Mouse (Mus musculus) C2C12 (cell line): Measurements from ENCODE around the gene Gatad2a. TPM values are rescaled to one million over a fixed set of nuclear protein-coding genes. Genes with fewer than 3 reads are reported as not detected.

Experiments used
- H3K27me3 ChIP-seq: one replicate; pipeline ENCODE4 v1.6.1; 2011; ENCODE audit not compliant: control insufficient read depth, insufficient read depth, insufficient read length
- H3K36me3 ChIP-seq: one replicate; pipeline ENCODE4 v1.6.1; 2011; ENCODE audit not compliant: control insufficient read depth, insufficient read depth
- H3K4me3 ChIP-seq: one replicate; pipeline ENCODE4 v1.5.1; 2011; ENCODE audit warnings: mild to moderate bottlenecking, control low read depth; ENCODE audit not compliant: poor library complexity, insufficient read depth, severe bottlenecking
- H3K79me2 ChIP-seq: one replicate; pipeline ENCODE4 v1.6.1; 2011; ENCODE audit not compliant: control insufficient read depth, insufficient read depth
- H3K79me3 ChIP-seq: one replicate; pipeline ENCODE4 v1.6.1; 2011; ENCODE audit warnings: low read depth, control low read depth
- H3ac ChIP-seq: one replicate; pipeline ENCODE3; 2011; ENCODE audit warnings: low read depth; ENCODE audit not compliant: control insufficient read depth, insufficient read length
- CEBPB ChIP-seq: IDR thresholded peaks from one replicate; pipeline ENCODE4 v1.6.1; 2011; ENCODE audit warnings: low read depth, mild to moderate bottlenecking, control low read depth, moderate library complexity
- CTCF ChIP-seq: IDR thresholded peaks from one replicate; pipeline ENCODE4 v1.5.1; 2011; ENCODE audit not compliant: control insufficient read depth, insufficient read depth, insufficient read length
- FOSL1 ChIP-seq: IDR thresholded peaks from one replicate; pipeline ENCODE4 v1.8.0; 2011; ENCODE audit warnings: mild to moderate bottlenecking, low read length; ENCODE audit not compliant: poor library complexity, insufficient read depth, severe bottlenecking
- MAX ChIP-seq: IDR thresholded peaks from one replicate; pipeline ENCODE4 v1.6.1; 2011; ENCODE audit warnings: mild to moderate bottlenecking, control low read depth
- MYOD1 ChIP-seq: IDR thresholded peaks from one replicate; pipeline ENCODE4 v1.6.1; 2011; ENCODE audit warnings: low read depth; ENCODE audit not compliant: control insufficient read depth, insufficient read length
- MYOG ChIP-seq: IDR thresholded peaks from one replicate; pipeline ENCODE4 v1.6.1; 2011; ENCODE audit not compliant: control insufficient read depth, insufficient read length; ENCODE audit errors: extremely low read depth
- USF1 ChIP-seq: IDR thresholded peaks from one replicate; pipeline ENCODE4 v1.6.1; 2011; ENCODE audit warnings: low read depth, mild to moderate bottlenecking, control low read depth, moderate library complexity
- polyA plus RNA-seq: library from polyadenylated mRNA; unstranded; fragments of >200 nt; fragmentation: generic; extraction: Trizol; gene quantifications from one replicate; pipeline ENCODE4 v1.2.1, GENCODE M21; 2012; ENCODE audit warnings: missing spikeins

Gatad2a gene
- polyA plus RNA-seq, 1 experiment = 59.3 TPM

DNA sequence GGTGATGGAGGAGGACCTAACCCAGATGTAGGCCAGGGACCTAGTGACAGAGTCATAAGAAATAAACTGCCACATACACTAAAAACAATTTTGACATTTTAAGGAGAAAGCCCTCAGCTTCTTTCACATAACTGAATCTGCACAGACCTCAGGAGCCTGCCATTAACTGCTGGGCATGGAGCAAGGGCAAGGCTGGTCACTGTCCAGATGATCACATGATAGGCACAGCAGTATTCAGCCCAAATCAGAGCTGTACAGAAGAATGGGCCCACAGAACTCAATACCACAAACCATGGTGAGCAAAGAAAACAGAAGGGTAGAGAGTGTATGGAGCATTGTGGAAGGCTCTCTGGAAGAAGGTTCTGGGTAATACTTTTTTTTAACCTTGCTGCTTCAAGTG, 69.3 kb downstream of the Gatad2a start:
- H3ac ChIP-seq = no peak overlapping the region
- H3K27me3 ChIP-seq = no peaks in the 10 kb centered on the region
- H3K36me3 ChIP-seq = peaks cover 10% of the 10 kb centered on the region
- peaks cover 98% of the 10 kb centered on the region for H3K79me2 ChIP-seq
- TF ChIP-seq MYOG = no peak
- no peak for TF ChIP-seq CTCF
- H3K4me3 ChIP-seq = no peak overlapping the region
- H3K79me3 ChIP-seq = peaks cover 47% of the 10 kb centered on the region

DNA sequence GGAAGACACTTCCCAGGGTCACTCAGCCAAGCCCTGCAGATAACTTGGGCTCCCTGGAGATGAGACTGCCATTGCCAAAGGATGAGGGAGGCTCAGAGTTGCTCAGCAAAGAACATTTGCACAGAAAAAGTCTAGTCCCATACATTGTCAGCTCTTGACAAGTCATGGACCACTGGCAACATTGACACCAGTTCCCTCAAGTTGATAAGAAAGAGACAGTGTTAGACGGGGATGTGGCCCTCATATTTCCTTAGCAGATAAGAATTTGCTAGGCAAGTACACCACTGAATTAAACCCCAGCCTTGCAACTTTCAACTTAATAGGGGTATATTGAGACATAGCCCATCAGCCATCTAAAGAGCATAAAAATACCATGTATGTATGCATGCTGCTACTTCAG, 72.2 kb downstream of the Gatad2a start:
- Histone ChIP-seq H3K4me3 (no peak overlapping the region), H3K27me3 (no peaks in the 10 kb centered on the region), H3ac (no peak overlapping the region), H3K79me3 (peaks cover 42% of the 10 kb centered on the region), H3K36me3 (peaks cover 9% of the 10 kb centered on the region), H3K79me2 (peaks cover 88% of the 10 kb centered on the region)
- TF ChIP-seq MYOG (no peak), CTCF (no peak), CEBPB (no peak), MAX (no peak), MYOD1 (no peak), USF1 (no peak), FOSL1 (no peak)

DNA sequence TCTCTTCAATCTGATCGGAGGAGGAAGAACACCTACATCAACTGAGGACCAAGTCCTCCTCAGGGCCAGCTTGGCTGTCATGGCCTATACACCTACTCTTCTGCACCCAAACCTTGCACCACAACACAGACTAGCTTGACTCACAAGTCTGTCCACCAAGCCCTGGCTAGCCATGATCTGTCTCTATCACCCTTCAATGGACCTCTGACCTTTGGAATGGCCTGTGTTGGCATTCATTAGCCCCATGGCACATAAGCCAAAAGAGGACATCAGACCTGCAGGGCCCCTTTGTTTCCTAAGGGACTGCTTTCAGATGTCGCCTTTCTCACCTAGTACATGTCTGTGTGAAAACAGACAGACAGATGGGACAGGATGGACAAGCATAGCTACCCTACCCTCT, 75.0 kb downstream of the Gatad2a start:
- Histone ChIP-seq H3ac (no peak overlapping the region), H3K4me3 (no peak overlapping the region), H3K79me2 (peaks cover 73% of the 10 kb centered on the region), H3K36me3 (peaks cover 16% of the 10 kb centered on the region), H3K79me3 (peaks cover 46% of the 10 kb centered on the region), H3K27me3 (no peaks in the 10 kb centered on the region)
- TF ChIP-seq MAX (no peak), USF1 (no peak), CTCF (no peak), MYOD1 (no peak), CEBPB (no peak), FOSL1 (no peak), MYOG (no peak)

DNA sequence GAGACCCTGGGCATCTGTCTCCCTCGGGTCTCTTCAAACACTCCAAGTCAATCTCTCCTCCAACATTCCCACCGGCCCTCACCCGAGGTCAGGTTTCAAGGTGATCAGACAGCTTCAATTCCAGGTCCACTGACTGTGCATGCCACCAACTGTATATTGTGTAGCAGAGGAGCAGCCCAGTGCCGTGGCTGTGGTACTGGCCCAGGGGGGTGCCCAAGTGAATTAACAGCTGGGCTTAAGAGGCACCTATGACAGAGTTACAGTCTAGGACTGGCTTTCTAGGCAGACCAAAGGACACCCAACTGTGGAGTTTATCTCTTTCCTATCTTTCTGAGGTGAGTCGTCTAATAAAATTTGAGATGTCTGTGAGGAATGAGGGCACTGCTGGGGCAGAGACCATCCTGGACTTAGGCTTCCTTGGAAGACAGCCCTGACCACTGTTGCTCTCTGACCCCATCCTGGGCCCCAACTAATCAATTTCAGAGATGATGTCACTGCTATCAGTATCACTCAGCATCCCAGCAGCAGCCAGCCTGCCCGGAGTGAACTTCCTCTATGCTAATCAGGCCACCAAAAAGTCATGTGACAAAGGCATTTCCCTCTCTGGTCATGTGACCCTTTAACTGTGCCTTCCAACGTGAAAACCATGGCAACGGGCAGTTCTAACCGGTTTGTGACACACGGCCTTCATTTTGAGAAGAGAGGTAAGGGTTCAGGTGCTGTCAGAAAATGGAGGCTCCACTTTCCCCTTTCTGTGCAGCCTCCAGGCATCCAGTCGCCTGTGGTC, 76.1 kb downstream of the Gatad2a start:
- Histone ChIP-seq H3K79me2 (peaks cover 63% of the 10 kb centered on the region), H3K4me3 (no peak overlapping the region), H3K36me3 (peaks cover 19% of the 10 kb centered on the region), H3ac (no peak overlapping the region), H3K79me3 (peaks cover 42% of the 10 kb centered on the region), H3K27me3 (no peaks in the 10 kb centered on the region)
- TF ChIP-seq USF1 (peak; percentile 88), FOSL1 (no peak)

DNA sequence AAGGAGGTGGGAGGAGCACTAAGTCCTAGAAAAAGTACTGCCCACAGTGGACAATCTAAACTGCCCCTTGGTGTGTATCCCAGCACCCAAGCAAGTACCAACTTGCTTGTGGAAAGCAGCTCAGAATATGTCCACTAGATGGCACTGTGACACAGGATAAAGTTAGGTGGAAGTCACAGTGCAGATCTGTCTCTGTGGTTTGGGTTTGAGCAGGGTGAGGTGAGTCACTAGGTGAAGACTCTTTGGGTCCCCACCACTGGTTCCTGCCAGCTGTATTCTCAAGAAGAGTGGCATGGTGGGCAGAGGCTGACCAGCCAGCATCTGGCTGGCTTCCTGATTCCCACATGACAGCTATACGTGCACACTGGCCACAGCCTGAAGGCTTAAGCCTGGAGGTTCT, 77.2 kb downstream of the Gatad2a start:
- H3K27me3 ChIP-seq = no peaks in the 10 kb centered on the region
- H3K4me3 ChIP-seq = no peak overlapping the region
- H3K79me3 ChIP-seq = peaks cover 33% of the 10 kb centered on the region
- H3K79me2 ChIP-seq = peaks cover 52% of the 10 kb centered on the region
- H3ac ChIP-seq = no peak overlapping the region
- H3K36me3 ChIP-seq = peaks cover 27% of the 10 kb centered on the region
- TF ChIP-seq FOSL1 (no peak), CEBPB (no peak), MAX (peak; percentile 24), MYOD1 (peak; percentile 50), USF1 (no peak), CTCF (peak; percentile 65), MYOG (no peak)

DNA sequence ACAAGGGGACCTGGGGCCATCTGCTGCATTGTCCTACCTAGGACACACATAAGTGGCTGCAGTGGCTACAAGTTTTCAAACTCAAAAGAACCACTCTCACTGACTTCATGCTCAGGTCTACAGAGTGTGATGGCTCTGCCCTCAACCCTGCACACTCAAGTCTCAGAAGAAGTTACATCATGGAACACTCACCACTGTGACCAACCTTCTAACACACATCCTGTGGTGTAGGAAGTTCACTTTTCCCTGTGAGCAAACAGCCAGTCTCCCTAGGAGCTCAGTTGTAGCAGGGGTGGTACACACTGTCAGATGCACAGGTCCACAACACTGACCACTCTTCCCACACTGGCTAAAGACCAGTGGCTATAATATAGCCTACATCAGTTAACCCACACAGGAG, 77.7 kb downstream of the Gatad2a start:
- no peak overlapping the region for H3K4me3 ChIP-seq
- peaks cover 29% of the 10 kb centered on the region for H3K79me3 ChIP-seq
- H3K79me2 ChIP-seq = peaks cover 47% of the 10 kb centered on the region
- no peak overlapping the region for H3ac ChIP-seq
- H3K27me3 ChIP-seq = no peaks in the 10 kb centered on the region
- H3K36me3 ChIP-seq = peaks cover 32% of the 10 kb centered on the region
- no peak for TF ChIP-seq USF1

DNA sequence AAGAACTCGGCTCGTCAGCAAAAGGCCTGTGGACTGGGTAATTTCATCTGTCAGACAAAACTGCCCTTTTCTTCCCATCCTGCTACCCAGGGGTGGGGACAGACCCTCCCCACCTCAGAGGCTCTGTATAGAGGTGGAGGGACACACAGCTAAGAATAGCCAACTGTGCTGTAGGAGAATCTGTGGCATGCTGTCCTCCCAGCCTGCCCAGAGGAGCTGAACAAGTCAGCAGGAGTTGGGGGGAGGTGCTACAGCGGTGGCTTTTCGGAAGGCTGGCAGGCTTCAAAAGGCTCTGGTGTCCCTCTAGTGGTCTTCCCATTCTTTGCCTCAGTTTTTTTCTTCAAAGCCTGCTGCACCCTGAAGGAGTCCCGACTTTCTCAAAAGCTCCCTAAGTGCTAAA, 80.4 kb downstream of the Gatad2a start:
- no peak for TF ChIP-seq MYOG
- no peak for TF ChIP-seq CTCF
- no peak for TF ChIP-seq MAX
- TF ChIP-seq FOSL1 = no peak
- TF ChIP-seq MYOD1 = no peak
- no peak for TF ChIP-seq CEBPB
- no peak for TF ChIP-seq USF1

More for the DNA sequence above, 80.4 kb downstream of the Gatad2a start:
- peaks cover 19% of the 10 kb centered on the region for H3K79me2 ChIP-seq
- no peaks in the 10 kb centered on the region for H3K27me3 ChIP-seq
- H3K4me3 ChIP-seq = no peak overlapping the region
- peaks cover 18% of the 10 kb centered on the region for H3K79me3 ChIP-seq
- peaks cover 55% of the 10 kb centered on the region for H3K36me3 ChIP-seq
- H3ac ChIP-seq = no peak overlapping the region
